Mouse (Mus musculus): Measurements from ENCODE around the gene Aqp12. TPM values are rescaled to one million over a fixed set of nuclear protein-coding genes. Genes with fewer than 3 reads are reported as not detected.

The Aqp12 gene
- total RNA-seq, 1 experiment, result not detected

GRCm38 (mm10) chr1:92971879-92972795, 34.0 kb upstream of the Aqp12 start:
- TF ChIP-seq ZNF384 (IDR thresholded peaks at IDR 0.05; ENCODE audit: low read depth, low read length) (0 out of 2 replicates have a peak, but pooled peaks have one; percentile 21), MAFK (IDR thresholded peaks at IDR 0.05; ENCODE audit: insufficient read depth, low read depth, low read length) (no peak), HCFC1 (IDR thresholded peaks at IDR 0.05; ENCODE audit: borderline replicate concordance, insufficient read depth, low read length) (no peak)
- in situ Hi-C loops (cut with MboI; ENCODE audit: low sequenced_read_pairs in 2 of 2, unreplicated experiment in 2 of 2), result no loop called here
- DNase-seq (ENCODE audit: low read depth, low spot score), result no peak
- Histone ChIP-seq H3K9ac (ENCODE audit: insufficient read depth, low read depth, low read length, poor library complexity, severe bottlenecking) (no peak overlapping the region), H3K27ac (ENCODE audit: insufficient read depth, low read depth, low read length, poor library complexity, severe bottlenecking) (no peak overlapping the region), H3K36me3 (ENCODE audit: control insufficient read depth, insufficient read depth, low read length, poor library complexity, severe bottlenecking) (no peaks in the 10 kb centered on the region), H3K4me1 (ENCODE audit: control insufficient read depth in 2 of 2, insufficient read depth in 2 of 2, low read length in 2 of 2, poor library complexity in 1 of 2) (no peaks in the 10 kb centered on the region), H3K9me3 (ENCODE audit: control insufficient read depth, insufficient read depth, low read depth, low read length) (no peaks in the 10 kb centered on the region), H3K4me3 (ENCODE audit: insufficient read depth in 1 of 2, low read depth in 1 of 2, low read length in 2 of 2, poor library complexity in 1 of 2, severe bottlenecking in 1 of 2) (no peak overlapping the region)

GRCm38 (mm10) chr1:92972854-92973253, 33.3 kb upstream of the Aqp12 start:
- TF ChIP-seq MAFK (IDR thresholded peaks at IDR 0.05; ENCODE audit: insufficient read depth, low read depth, low read length) (no peak), HCFC1 (IDR thresholded peaks at IDR 0.05; ENCODE audit: borderline replicate concordance, insufficient read depth, low read length) (no peak)
- Histone ChIP-seq H3K36me3 (ENCODE audit: control insufficient read depth, insufficient read depth, low read length, poor library complexity, severe bottlenecking) (no peaks in the 10 kb centered on the region), H3K4me3 (ENCODE audit: insufficient read depth in 1 of 2, low read depth in 1 of 2, low read length in 2 of 2, poor library complexity in 1 of 2, severe bottlenecking in 1 of 2) (no peak overlapping the region), H3K9me3 (ENCODE audit: control insufficient read depth, insufficient read depth, low read depth, low read length) (no peaks in the 10 kb centered on the region), H3K9ac (ENCODE audit: insufficient read depth, low read depth, low read length, poor library complexity, severe bottlenecking) (no peak overlapping the region), H3K27ac (ENCODE audit: insufficient read depth, low read depth, low read length, poor library complexity, severe bottlenecking) (no peak overlapping the region), H3K4me1 (ENCODE audit: control insufficient read depth in 2 of 2, insufficient read depth in 2 of 2, low read length in 2 of 2, poor library complexity in 1 of 2) (0 out of 4 replicates have a peak, but pooled peaks cover 0 to 1% of the 10 kb centered on the region in 2 experiments)
- in situ Hi-C loops (cut with MboI; ENCODE audit: low sequenced_read_pairs in 2 of 2, unreplicated experiment in 2 of 2), result no loop called here
- no peak for DNase-seq (ENCODE audit: low read depth, low spot score)

GRCm38 (mm10) chr1:92976141-92976566, 30.0 kb upstream of the Aqp12 start:
- DNase-seq (ENCODE audit: low read depth, low spot score), result no peak
- in situ Hi-C loops (cut with MboI; ENCODE audit: low sequenced_read_pairs in 2 of 2, unreplicated experiment in 2 of 2), result no loop called here
- Histone ChIP-seq H3K4me3 (ENCODE audit: insufficient read depth in 1 of 2, low read depth in 1 of 2, low read length in 2 of 2, poor library complexity in 1 of 2, severe bottlenecking in 1 of 2) (no peak overlapping the region), H3K9me3 (ENCODE audit: control insufficient read depth, insufficient read depth, low read depth, low read length) (no peaks in the 10 kb centered on the region), H3K9ac (ENCODE audit: insufficient read depth, low read depth, low read length, poor library complexity, severe bottlenecking) (no peak overlapping the region), H3K4me1 (ENCODE audit: control insufficient read depth in 2 of 2, insufficient read depth in 2 of 2, low read length in 2 of 2, poor library complexity in 1 of 2) (peaks cover 0 to 11% of the 10 kb centered on the region in 2 experiments; a peak in 3 of 4 replicates), H3K36me3 (ENCODE audit: control insufficient read depth, insufficient read depth, low read length, poor library complexity, severe bottlenecking) (no peaks in the 10 kb centered on the region), H3K27ac (ENCODE audit: insufficient read depth, low read depth, low read length, poor library complexity, severe bottlenecking) (no peak overlapping the region)
- no peak for TF ChIP-seq HCFC1 (IDR thresholded peaks at IDR 0.05; ENCODE audit: borderline replicate concordance, insufficient read depth, low read length)
- no peak for TF ChIP-seq CHD2 (IDR thresholded peaks at IDR 0.05; ENCODE audit: low read depth, low read length)
- no peak for TF ChIP-seq ZNF384 (IDR thresholded peaks at IDR 0.05; ENCODE audit: low read depth, low read length)
- TF ChIP-seq ZC3H11A (IDR thresholded peaks at IDR 0.05; ENCODE audit: borderline replicate concordance, low read depth, low read length), result no peak
- TF ChIP-seq MAFK (IDR thresholded peaks at IDR 0.05; ENCODE audit: insufficient read depth, low read depth, low read length), result no peak

GRCm38 (mm10) chr1:92978645-92979044, 27.5 kb upstream of the Aqp12 start:
- Histone ChIP-seq H3K4me3 (ENCODE audit: insufficient read depth in 1 of 2, low read depth in 1 of 2, low read length in 2 of 2, poor library complexity in 1 of 2, severe bottlenecking in 1 of 2) (peak overlapping the region in 1 of 2 experiments; percentile 30; a peak in 2 of 4 replicates), H3K4me1 (ENCODE audit: control insufficient read depth in 2 of 2, insufficient read depth in 2 of 2, low read length in 2 of 2, poor library complexity in 1 of 2) (peaks cover 0 to 11% of the 10 kb centered on the region in 2 experiments; a peak in 3 of 4 replicates), H3K36me3 (ENCODE audit: control insufficient read depth, insufficient read depth, low read length, poor library complexity, severe bottlenecking) (no peaks in the 10 kb centered on the region), H3K27ac (ENCODE audit: insufficient read depth, low read depth, low read length, poor library complexity, severe bottlenecking) (no peak overlapping the region), H3K9ac (ENCODE audit: insufficient read depth, low read depth, low read length, poor library complexity, severe bottlenecking) (no peak overlapping the region), H3K9me3 (ENCODE audit: control insufficient read depth, insufficient read depth, low read depth, low read length) (no peaks in the 10 kb centered on the region)
- DNase-seq (ENCODE audit: low read depth, low spot score), result peak; percentile 31
- TF ChIP-seq ZNF384 (IDR thresholded peaks at IDR 0.05; ENCODE audit: low read depth, low read length) (no peak), ZC3H11A (IDR thresholded peaks at IDR 0.05; ENCODE audit: borderline replicate concordance, low read depth, low read length) (no peak)
- in situ Hi-C loops (cut with MboI; ENCODE audit: low sequenced_read_pairs in 2 of 2, unreplicated experiment in 2 of 2), result no loop called here
